Mouse (Mus musculus): ENCODE results near the gene Doc2a.
A peak's percentile ranks its signal among the peaks of the same experiment; 100 is the strongest.

The Doc2a gene

GRCm38 (mm10) chr7:126847116-126847420, at the start of gene Doc2a:
Gene Doc2a (plus strand): TSS chr7:126847416.
- no peak for DNase-seq

GRCm38 (mm10) chr7:126798127-126799049, 48.8 kb upstream of the Doc2a start:
- no peak for DNase-seq

- peak; percentile 98 for DNase-seq
These were observed 48.2 kb upstream of the Doc2a start for GRCm38 (mm10) chr7:126799050-126799467.

DNA sequence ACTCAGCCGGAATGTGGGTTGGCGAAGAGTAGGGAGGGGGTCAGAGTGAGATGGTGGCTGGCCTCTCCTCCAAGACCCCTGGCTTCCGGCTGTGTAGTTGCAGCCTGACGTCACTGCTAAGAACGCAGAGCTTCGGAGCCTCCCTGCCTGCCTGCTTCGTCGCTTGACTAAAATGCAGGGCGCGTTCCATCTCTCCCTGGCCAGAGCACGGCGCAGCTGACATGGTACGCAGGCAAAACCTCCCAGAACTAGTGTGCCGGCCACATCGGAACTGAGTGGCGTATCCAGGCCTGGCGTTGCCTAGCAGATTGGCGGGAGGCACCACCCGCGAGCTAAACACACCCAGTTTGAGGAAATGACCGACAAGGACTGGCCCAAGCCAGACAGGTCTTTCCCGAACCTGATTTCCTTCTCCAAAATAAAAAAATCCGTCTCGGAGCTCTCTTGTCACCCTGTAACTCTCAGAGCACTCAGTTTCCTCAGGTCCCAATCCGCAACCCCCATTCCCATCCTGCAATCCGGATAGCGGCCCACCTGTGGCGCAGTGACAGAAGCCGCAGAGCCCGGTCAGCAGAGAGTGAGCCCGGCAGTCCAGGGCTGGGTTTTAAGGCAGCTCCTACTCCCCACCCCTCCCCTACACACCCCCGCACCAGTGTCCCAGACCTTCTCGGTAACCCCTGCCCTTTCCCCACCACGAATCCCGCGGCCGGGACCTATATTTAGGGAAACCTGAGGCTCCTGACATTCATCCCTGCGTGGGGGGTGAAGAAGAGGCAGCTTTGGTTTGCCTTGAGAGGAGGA, 47.5 kb upstream of the Doc2a start:
- no peak for DNase-seq

DNA sequence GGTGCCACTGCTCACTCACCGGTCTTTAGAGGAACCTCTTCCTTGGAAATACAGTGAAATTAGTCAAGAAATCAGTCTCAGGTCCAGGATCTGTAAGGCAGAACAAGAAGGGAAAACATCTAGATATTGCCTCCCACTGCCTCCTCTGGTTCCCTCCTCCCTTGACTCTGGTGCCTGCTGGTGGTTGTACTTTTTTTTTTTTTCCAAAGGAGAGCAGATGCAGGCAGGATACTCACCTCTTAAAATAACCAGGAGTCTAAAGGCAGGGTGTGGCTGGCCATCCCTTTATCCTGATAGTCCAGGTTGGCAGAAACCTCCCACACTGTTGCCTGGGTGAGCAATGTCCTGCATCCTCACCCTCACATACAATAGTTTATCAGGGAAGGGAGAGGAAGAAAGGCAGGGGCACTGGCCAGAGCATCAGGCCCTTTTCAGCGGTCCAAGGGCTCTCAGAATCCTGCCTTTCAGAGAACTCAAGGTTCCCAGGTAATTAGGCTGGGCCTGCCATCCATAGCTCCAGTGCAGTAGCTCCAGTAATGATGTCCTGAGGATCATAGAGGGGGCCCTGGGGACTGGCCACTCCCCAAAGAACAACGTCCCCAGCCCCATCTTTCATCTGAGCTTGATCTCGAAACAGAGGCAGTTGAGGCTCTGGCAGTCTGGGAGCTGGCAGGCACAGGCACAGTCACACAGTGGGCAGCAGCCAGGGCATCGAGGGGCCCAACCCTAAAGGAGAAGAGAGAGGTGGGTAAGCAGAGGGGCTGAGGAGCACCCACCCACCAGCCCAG, 46.8 kb upstream of the Doc2a start:
- DNase-seq = no peak

GRCm38 (mm10) chr7:126801057-126801422, 46.2 kb upstream of the Doc2a start:
- DNase-seq = no peak

DNA sequence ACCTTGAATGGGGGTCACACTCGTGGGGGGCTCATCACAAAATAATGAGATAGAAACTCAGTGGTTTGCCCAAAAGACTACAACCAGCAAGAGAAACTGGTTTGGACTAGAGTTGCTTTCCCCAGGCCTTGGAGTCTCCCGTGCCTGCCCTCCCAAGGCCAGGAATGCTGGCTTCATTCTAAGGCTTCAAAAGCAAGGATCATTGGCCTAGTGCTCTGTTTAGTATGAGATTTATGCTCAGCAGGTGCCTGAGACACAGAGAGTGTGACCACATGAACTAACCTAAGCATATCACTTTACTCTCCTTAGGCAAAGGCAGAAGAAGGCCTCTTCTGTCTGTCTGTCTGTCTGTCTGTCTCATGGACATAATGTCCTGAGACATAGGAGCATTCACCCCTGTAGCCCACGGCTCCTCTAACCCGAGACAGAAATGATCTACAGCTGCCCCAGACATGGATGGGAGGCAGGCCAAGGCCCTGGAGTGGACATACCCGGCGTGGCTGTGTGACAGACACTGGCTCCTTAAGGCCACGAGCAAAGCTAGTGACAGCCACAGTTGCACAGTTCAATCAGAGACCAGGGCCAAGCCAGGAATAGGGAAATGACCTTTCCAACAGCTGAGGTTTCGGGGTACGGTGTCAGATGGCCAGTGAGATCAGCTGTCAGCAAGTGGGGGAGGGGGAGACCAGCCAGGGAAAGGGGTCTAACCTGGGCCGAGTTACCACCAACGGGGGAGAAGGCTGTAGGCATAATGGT, 44.9 kb upstream of the Doc2a start:
- DNase-seq = no peak

- no peak for DNase-seq
These were observed 44.0 kb upstream of the Doc2a start for GRCm38 (mm10) chr7:126803181-126803580.

DNA sequence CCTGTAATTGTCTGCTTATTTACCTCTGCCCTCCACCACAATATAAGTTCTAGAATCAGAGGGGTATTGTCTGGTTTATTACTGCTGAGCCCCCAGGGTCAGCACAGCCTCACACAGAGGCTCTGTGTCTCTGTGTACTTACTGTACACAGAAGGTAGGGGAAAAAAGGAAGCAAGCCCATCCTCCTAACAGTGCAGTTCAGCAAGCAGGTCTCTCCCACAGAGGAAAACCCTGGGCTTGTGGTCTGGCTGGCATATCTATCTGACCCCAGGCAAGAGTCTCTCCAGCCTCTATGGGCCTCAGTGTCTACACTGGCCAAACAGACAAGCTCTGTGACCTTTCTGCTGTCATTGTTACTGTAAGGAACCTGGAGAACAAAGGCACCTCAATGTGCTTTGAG, 43.5 kb upstream of the Doc2a start:
- no peak for DNase-seq

DNA sequence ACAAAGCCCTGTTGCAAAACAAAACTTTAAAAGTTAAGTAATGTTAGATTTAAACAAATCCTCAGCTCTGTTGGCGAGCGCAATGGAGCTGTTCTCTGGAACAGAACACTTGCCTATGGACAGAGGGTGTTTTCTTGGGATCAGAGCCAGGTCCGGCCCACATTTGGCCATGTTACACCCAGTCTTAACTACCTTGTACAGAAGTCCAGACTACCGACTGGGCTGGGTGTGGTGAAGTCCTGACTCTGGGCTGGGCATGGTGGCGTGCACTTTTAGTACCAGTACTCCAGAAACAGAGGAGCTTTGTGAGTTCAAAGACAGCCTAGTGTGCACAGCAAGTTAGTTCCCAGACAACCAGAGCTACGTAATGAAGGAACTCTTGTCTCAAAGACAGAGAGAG, 40.3 kb upstream of the Doc2a start:
- no peak for DNase-seq

GRCm38 (mm10) chr7:126807405-126807804, 39.8 kb upstream of the Doc2a start:
- no peak for DNase-seq

DNA sequence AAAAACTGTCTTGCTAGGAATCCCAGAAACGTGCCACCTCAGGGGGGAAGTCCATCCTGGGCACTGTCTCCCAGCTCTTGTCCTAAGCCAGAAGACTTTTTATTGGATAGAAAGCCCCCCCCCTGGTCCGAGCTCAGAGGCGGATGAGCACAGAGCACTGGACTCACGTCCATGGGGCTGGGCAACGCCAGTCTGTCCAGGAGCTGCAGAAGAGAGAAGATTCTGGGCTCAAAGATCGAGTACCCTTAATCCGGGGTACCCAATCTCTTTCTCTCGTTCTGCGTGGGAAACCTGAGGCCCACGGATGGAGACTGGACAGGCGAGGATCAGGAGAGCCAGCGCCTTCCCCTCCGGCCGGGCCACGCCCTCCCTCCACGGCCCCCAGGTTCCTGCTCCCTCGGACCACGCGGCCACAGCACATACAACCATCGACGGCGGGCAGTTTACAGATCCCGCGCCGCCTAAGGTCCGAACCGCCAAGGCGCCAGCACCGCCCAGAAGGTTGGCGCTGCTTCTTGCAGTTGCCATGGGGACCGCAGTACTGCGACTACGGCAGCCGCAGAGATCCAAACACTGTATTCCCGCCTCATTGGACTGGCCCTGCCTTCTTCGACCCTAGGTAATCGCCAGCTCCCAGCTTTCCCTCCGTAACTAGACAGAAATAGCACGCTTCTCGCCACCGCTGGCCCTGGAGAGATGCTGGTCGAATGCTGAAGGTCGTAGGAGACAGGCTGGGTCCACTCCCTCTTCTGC, 38.3 kb upstream of the Doc2a start:
- peak; percentile 95 for DNase-seq

DNA sequence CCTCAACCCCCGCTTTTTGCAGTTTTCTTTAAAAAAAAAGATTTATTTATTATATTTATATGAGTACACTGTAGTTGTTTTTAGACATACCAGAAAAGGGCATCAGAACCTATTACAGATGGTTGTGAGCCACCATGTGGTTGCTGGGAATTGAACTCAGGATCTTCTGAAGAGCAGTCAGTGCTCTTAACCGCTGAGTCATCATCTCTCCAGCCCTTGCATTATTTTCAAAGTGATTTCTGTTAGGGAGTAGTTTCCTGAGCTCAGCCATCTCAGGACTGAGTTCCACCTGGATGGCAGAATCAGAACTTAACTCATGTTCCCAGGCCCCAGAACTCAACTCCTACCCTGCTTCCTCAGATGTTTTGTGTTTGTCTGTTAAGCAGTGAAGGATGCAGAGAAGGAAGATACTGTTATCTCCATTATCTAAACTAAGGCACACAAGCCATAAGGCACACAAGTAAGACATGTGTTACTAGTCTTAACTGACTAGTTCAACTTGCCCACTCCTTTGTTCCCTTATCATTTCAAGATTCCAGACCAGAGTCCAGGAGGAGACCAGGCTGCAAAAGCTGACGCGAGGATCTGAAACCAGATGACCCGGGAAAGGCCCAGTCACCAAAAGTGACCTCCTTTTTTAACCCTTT, 37.4 kb upstream of the Doc2a start:
- no peak for DNase-seq

DNA sequence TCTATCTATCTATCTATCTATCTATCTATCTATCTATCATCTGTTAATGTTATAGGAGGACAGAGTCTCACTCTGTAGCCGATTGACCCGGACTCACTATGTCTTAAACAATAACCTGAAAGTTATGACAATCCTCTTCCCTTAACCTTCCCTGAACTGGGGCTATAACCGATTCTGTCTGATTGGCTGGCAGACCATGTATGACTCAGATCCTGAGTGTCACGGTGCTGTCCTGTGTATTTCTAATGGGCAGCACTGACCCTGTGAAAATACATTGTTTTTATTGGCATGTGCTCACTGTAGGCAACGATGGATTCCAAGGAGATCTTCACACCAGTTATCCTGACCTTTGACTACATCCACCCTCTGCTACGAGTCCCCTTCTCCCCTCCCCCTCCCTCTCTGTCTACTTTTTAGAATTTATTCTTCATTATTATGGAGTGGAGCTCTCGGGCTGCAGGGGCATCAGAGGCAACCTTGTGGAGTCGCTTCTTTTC, 31.4 kb upstream of the Doc2a start:
- no peak for DNase-seq

DNA sequence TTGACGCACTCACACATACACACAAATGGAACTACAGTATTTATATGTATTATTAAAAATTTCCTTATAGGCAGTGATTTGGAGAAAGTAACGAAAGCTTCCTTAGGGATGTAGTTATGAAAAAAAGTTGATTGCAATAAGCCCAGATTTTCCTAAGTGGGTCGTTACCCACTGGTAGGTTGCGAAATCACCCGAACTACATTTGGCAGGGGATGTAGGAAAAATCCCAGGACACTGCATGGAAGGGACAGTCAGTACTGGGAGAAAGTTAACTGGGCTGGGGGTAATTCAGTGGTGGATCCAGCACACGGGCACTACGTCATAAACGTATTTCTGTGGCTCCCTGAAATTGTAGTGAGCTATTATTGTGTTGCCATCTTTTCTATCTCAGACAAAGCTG, 30.7 kb upstream of the Doc2a start:
- no peak for DNase-seq

DNA sequence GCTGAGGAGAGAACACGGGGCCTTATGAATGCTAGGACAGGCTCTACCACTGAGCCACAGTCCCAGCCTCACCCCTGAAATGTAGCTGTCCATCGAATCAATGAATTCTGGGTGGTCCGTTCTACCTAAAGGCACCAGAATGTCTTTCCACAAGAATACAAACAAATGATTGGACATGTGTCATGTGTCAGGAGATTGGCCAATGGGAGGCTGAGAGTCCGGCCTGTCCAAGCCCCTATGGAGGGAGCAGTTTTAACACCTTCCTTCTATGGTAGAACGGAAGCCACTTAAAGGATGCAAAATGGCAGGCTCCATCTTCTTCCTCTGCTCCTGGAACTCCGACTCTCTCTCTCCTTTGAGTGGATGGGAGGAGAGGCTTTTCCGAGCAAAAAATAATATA, 29.6 kb upstream of the Doc2a start:
- DNase-seq = no peak

DNA sequence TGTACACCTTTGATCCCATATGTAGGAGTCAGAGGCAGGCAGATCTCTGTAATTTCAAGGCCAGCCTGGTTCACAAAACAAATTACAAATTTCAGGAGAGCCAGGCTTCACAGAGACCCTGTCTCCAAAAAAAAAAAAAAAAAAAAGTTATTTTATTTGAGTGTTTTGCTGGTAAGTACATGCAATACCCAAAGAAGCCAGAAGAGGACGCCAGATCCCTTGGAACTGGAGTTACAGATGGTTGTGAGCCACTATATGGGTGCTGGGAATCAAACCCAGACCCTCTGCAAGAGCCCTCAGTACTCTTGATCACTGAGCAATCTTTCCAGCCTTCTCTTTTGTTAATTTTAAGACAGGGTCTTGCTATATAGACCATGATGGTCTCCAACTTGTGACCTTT, 28.4 kb upstream of the Doc2a start:
- DNase-seq = no peak

- peak; percentile 87 for DNase-seq
These were observed 25.2 kb upstream of the Doc2a start for GRCm38 (mm10) chr7:126821835-126822511.

DNA sequence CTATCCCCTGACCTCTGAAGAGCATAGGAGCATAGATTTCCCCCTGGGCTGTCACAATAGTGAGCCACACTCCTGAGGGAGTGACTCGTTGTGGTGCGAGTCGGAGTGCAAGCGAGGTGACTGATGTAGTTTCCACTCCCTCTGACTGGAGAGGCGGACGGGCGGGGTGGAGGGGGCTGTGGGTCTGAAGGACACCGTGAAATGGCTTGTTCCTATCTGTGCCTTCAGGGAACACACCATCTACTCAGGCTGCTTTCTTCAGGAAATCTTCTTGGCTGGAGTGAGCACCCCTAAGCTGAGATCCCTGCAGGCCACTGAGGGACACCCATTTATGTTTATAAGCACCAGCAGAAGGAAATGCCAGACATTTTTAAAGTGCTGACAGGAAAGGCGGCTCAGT, 24.5 kb upstream of the Doc2a start:
- no peak for DNase-seq

DNA sequence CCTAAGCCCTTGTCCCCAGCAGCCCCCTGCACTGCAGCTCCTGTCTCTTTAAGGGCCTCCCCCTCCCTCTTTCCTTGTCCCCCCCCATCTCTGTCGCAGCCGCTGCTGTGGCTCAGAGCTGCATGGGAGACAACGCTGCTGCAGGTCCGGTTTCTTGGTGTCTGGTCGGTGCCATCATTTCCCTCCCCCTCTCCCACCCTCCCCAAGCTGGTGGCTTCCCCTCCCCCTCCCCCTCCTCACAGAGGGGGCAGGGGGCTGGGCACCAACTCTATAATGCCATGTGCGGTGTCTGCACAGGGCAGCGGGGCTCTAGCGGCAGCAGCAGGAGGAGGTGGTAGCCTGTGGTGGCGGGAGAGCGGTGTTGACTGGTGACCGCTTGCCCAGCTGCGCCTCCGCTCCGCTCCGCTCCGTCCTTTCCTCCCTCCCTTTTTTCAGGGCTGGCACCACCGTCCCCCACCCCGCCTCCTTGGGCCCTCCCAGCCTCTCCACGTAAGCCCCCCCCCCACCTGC, 24.0 kb upstream of the Doc2a start:
- peak; percentile 53 for DNase-seq
